Mouse (Mus musculus) testis, adult 2 months (tissue): ENCODE results near the gene Hid1.

Source experiments
- CTCF ChIP-seq: fragments of 200-500 bp; IDR thresholded peaks from 2 replicates; pipeline ENCODE4 v1.5.1; 2012; ENCODE audit warnings: low read depth, mild to moderate bottlenecking, inconsistent platforms, low read length, moderate library complexity; ENCODE audit not compliant: control insufficient read depth, insufficient read depth, insufficient replicate concordance
- POLR2A ChIP-seq: fragments of 200-500 bp; IDR thresholded peaks from 2 replicates; pipeline ENCODE4 v1.6.1; 2012; ENCODE audit warnings: low read depth, mild to moderate bottlenecking, inconsistent platforms, low read length, moderate library complexity; ENCODE audit not compliant: control insufficient read depth

DNA sequence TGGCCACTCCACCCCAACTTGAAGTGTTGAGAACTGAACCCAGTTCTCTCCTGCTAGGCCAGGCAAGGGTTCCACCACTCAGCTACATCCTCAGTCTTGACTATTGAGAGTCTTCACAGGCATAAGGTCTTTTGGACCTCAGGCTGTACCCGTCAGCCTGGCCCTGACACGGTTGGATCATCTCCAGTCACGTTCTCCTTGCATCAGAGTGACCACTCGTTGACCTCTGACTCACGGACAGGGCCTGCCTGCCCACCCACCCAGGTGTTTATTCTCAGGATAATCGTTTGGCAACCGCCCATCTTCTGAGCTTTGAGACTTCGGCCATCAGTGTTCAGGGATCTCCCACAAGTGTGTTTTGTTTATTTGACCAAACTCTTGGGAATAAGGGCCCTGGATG is 64.4 kb downstream of the Hid1 start:
- no peak for TF ChIP-seq CTCF
- no peak for TF ChIP-seq POLR2A
